Mouse (Mus musculus): ENCODE measurements at regions not wholly inside any gene's neighbourhood (a gene's known extent, or its start where the extent isn't known, plus 50 kb on each side); places are given as distances from the start of the nearest gene placed in this dataset.
"Not testable (repeated sequence)": the region's sequence is repeated elsewhere in the genome, so short reads cannot be mapped to it uniquely, and the experiment has no call there.

DNA sequence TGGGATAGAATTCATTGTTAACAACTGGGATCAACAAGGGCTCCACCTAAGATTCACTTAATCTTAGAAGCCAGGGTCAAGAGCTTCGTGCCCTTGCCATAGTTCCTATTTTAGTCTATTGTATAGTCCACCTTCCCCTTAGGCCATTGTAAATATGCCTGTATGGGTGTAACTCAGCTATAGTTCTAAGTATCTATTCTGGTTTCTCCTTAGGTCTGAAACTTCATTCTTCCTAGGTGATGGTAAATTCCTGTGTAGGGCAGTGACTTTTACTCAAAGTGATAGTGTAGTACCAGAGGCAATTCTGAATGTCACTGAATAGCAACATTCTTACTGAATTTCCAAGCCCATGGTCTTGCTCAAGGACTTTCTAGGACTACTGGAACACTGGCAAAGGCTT, 989.4 kb downstream of the Ankrd7 start:
- not testable (repeated sequence) for H3K4me3 ChIP-seq (replicated peaks; ENCODE audit: low read depth, low read length); H3K36me3 ChIP-seq (ENCODE audit: control insufficient read depth, insufficient read depth, low read length); H3K27me3 ChIP-seq (ENCODE audit: control insufficient read depth, insufficient read depth, low read length); H3K4me1 ChIP-seq (ENCODE audit: control insufficient read depth, insufficient read depth, low read length); H3K27ac ChIP-seq (replicated peaks; ENCODE audit: low read depth, low read length); H3K9me3 ChIP-seq (ENCODE audit: control insufficient read depth, low read length); H3K9ac ChIP-seq (replicated peaks; ENCODE audit: low read length); ATAC-seq (ENCODE audit: low FRiP score, low TSS enrichment); DNase-seq; H3K4me2 ChIP-seq (ENCODE audit: low read length)
- 100% methylated on average over 1 of the region's 1 CpGs for whole genome bisulfite sequencing

DNA sequence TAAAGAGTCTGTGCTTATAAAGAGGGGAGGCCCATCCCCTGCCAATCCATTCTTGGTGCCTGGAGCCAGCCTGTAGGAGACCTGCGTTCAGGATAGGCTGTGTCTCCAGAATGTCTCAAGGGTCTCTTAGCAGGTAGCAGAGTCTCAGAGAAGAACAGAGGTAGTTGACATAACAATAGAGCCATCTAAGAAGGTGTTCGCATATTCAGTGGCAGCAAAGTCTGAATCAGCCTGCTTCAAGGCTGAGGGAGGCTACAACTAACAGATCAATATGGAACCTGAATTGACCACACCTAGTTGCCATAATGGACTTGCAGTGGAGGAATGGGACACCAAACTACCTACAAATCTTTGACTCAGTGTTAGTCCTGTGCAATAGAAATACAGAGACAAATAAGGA, 998.0 kb downstream of the Ankrd7 start:
- DNase-seq: no peak

DNA sequence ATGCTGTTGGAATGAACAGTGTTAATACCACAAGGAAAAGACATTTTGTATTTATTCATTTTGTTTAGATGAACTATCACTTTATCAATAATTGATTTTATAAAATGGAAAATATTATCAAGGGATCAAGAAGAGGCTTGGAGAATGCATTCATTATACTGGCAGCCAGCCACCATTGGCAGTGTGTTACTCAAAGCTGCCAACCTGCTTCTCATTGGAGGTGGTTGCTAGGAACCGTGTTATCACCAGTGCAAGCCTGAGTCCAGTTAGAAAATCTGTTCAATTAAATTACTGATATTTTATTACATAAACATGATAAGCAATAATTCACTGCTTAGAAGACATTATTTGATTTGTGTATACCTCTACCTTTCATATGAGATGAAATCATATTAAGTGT, 1003.6 kb downstream of the Ankrd7 start:
- Histone ChIP-seq H3K9me3 (ENCODE audit: control insufficient read depth, low read length) (no peaks in the 10 kb centered on the region), H3K27me3 (ENCODE audit: control insufficient read depth, insufficient read depth, low read length) (no peaks in the 10 kb centered on the region), H3K4me3 (replicated peaks; ENCODE audit: low read depth, low read length) (no peak overlapping the region), H3K9ac (replicated peaks; ENCODE audit: low read length) (no peak overlapping the region), H3K4me2 (ENCODE audit: low read length) (no peak overlapping the region), H3K36me3 (ENCODE audit: control insufficient read depth, insufficient read depth, low read length) (no peaks in the 10 kb centered on the region), H3K27ac (replicated peaks; ENCODE audit: low read depth, low read length) (no peak overlapping the region), H3K4me1 (ENCODE audit: control insufficient read depth, insufficient read depth, low read length) (no peaks in the 10 kb centered on the region)
- DNase-seq (peak; percentile 34), ATAC-seq (ENCODE audit: low FRiP score, low TSS enrichment) (no peak)
- WGBS: 78% methylated on average over 1 of the region's 1 CpGs

More for the DNA sequence above, 998.0 kb downstream of the Ankrd7 start:
- H3K27me3 ChIP-seq (ENCODE audit: control insufficient read depth, insufficient read depth, low read length): no peaks in the 10 kb centered on the region
- H3K4me1 ChIP-seq (ENCODE audit: control insufficient read depth, insufficient read depth, low read length): no peaks in the 10 kb centered on the region
- no peak for ATAC-seq (ENCODE audit: low FRiP score, low TSS enrichment)
- H3K36me3 ChIP-seq (ENCODE audit: control insufficient read depth, insufficient read depth, low read length): no peaks in the 10 kb centered on the region
- H3K27ac ChIP-seq (replicated peaks; ENCODE audit: low read depth, low read length): no peak overlapping the region
- no peaks in the 10 kb centered on the region for H3K9me3 ChIP-seq (ENCODE audit: control insufficient read depth, low read length)
- no peak overlapping the region for H3K9ac ChIP-seq (replicated peaks; ENCODE audit: low read length)
- no peak overlapping the region for H3K4me3 ChIP-seq (replicated peaks; ENCODE audit: low read depth, low read length)
- H3K4me2 ChIP-seq (ENCODE audit: low read length): no peak overlapping the region
- 92% methylated on average over 2 of the region's 2 CpGs for WGBS

DNA sequence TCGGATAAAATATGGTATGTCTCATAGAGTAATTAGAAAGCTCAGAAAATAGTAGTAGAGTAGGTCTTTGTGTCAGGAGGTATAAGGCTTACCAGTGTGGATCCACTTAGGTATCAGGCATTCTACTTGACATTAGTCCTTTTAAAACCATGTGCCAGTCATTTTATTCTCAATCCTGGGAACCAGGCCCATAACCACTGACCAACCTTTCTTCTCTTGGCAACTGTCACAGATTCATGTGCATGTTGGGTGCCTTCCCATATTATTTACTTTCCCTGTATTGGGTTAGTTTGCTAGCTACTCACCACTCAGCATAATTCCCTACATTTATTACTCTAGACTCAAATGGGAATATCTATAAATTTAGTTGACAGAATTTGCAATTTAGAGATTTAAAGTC, 1045.1 kb downstream of the Ankrd7 start:
- no peak overlapping the region for H3K4me2 ChIP-seq (ENCODE audit: low read length)
- DNase-seq: no peak
- no peak for ATAC-seq (ENCODE audit: low FRiP score, low TSS enrichment)
- H3K27ac ChIP-seq (replicated peaks; ENCODE audit: low read depth, low read length): no peak overlapping the region
- no peak overlapping the region for H3K4me3 ChIP-seq (replicated peaks; ENCODE audit: low read depth, low read length)
- H3K27me3 ChIP-seq (ENCODE audit: control insufficient read depth, insufficient read depth, low read length): no peaks in the 10 kb centered on the region
- no peak overlapping the region for H3K9ac ChIP-seq (replicated peaks; ENCODE audit: low read length)
- H3K9me3 ChIP-seq (ENCODE audit: control insufficient read depth, low read length): no peaks in the 10 kb centered on the region
- 89% methylated on average over 1 of the region's 1 CpGs for WGBS
- H3K4me1 ChIP-seq (ENCODE audit: control insufficient read depth, insufficient read depth, low read length): no peaks in the 10 kb centered on the region
- H3K36me3 ChIP-seq (ENCODE audit: control insufficient read depth, insufficient read depth, low read length): no peaks in the 10 kb centered on the region

DNA sequence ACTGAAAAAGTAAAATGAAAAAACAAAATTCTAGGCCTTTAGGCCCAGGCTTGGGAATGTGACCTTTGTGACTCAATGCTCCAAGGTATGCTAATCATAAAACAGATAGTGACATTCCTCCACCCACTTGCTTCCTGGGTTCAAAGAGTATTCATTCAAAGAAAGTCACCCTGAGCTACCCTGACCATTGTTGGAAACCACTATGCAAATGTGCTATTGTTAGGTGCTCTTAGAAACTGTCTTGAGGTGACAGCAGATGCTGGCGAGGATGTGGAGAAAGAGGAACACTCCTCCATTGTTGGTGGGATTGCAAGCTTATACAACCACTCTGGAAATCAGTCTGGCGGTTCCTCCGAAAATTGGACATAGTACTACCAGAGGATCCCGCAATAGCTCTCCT, 1075.7 kb downstream of the Ankrd7 start:
- H3K4me2 ChIP-seq (ENCODE audit: low read length); ATAC-seq (ENCODE audit: low FRiP score, low TSS enrichment); H3K27ac ChIP-seq (replicated peaks; ENCODE audit: low read depth, low read length); H3K4me1 ChIP-seq (ENCODE audit: control insufficient read depth, insufficient read depth, low read length); H3K9ac ChIP-seq (replicated peaks; ENCODE audit: low read length); H3K4me3 ChIP-seq (replicated peaks; ENCODE audit: low read depth, low read length); H3K27me3 ChIP-seq (ENCODE audit: control insufficient read depth, insufficient read depth, low read length); DNase-seq; H3K36me3 ChIP-seq (ENCODE audit: control insufficient read depth, insufficient read depth, low read length); H3K9me3 ChIP-seq (ENCODE audit: control insufficient read depth, low read length): not testable (repeated sequence)
- 76% methylated on average over 4 of the region's 4 CpGs for WGBS

DNA sequence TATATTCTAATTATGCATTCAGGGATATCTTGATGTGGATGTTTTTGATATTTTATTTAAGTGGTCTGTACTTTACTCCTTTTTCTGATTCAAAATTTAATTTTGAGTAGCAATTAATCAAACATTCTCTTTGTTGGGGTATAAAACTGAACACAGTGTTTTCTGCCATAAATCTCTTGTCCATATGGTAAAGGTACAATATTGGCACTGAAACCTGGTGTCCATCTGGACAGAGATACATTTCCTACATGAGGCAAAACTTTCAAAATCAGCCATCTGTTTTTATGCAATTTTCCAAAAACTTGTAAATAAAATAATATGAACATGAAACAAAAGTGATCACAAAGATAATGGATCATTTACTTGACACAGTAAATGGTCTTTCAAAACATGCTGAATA, 1078.2 kb downstream of the Ankrd7 start:
- Histone ChIP-seq H3K4me1 (ENCODE audit: control insufficient read depth, insufficient read depth, low read length) (no peaks in the 10 kb centered on the region), H3K27me3 (ENCODE audit: control insufficient read depth, insufficient read depth, low read length) (no peaks in the 10 kb centered on the region), H3K27ac (replicated peaks; ENCODE audit: low read depth, low read length) (no peak overlapping the region), H3K4me3 (replicated peaks; ENCODE audit: low read depth, low read length) (no peak overlapping the region), H3K9me3 (ENCODE audit: control insufficient read depth, low read length) (no peaks in the 10 kb centered on the region), H3K9ac (replicated peaks; ENCODE audit: low read length) (no peak overlapping the region), H3K36me3 (ENCODE audit: control insufficient read depth, insufficient read depth, low read length) (no peaks in the 10 kb centered on the region), H3K4me2 (ENCODE audit: low read length) (no peak overlapping the region)
- DNase-seq: no peak
- no peak for ATAC-seq (ENCODE audit: low FRiP score, low TSS enrichment)

DNA sequence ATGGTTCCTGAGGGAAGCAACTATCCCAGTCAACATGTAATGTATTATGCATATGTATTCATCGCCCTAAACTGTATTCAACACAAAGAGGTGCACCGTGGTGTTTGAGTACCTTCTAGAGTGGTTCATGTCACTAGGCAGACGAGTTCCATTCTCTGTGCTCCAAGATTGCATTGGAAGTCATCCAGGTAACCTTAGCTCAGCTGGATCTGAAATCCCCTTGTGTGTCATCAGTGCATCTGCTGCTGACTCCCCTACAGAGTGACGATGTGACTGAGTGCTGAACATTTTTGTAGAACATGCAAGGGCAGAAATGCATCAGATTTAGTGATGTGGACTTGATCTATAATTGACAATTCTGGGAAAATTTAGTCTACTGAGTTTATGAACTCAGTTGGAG, 1079.6 kb downstream of the Ankrd7 start:
- H3K27ac ChIP-seq (replicated peaks; ENCODE audit: low read depth, low read length): no peak overlapping the region
- DNase-seq: no peak
- H3K36me3 ChIP-seq (ENCODE audit: control insufficient read depth, insufficient read depth, low read length): no peaks in the 10 kb centered on the region
- ATAC-seq (ENCODE audit: low FRiP score, low TSS enrichment): no peak
- no peak overlapping the region for H3K4me3 ChIP-seq (replicated peaks; ENCODE audit: low read depth, low read length)
- no peaks in the 10 kb centered on the region for H3K9me3 ChIP-seq (ENCODE audit: control insufficient read depth, low read length)
- no peak overlapping the region for H3K9ac ChIP-seq (replicated peaks; ENCODE audit: low read length)
- H3K4me1 ChIP-seq (ENCODE audit: control insufficient read depth, insufficient read depth, low read length): no peaks in the 10 kb centered on the region
- no peak overlapping the region for H3K4me2 ChIP-seq (ENCODE audit: low read length)
- 74% methylated on average over 4 of the region's 4 CpGs for WGBS
- no peaks in the 10 kb centered on the region for H3K27me3 ChIP-seq (ENCODE audit: control insufficient read depth, insufficient read depth, low read length)

DNA sequence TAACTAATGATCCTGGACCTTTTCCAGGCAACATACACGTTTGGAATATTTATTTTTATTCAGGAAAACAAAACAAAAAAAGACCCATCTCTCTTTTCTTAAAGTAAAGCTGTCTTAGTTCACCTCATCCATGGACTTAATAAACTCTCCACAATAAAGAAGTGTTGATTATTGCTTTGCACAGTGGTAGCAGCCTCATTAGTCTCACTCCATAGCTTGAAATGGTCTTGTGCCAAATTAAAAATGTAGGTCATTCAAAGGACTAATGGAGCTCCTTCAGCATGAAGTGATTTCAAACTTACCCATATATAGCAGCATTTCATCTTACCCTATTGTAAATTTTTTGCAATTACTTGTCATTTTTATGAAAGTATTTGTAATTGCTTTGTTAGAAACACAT, 1109.8 kb downstream of the Ankrd7 start:
- no peak overlapping the region for H3K4me3 ChIP-seq (replicated peaks; ENCODE audit: low read depth, low read length)
- H3K27me3 ChIP-seq (ENCODE audit: control insufficient read depth, insufficient read depth, low read length): no peaks in the 10 kb centered on the region
- no peak overlapping the region for H3K4me2 ChIP-seq (ENCODE audit: low read length)
- H3K4me1 ChIP-seq (ENCODE audit: control insufficient read depth, insufficient read depth, low read length): no peaks in the 10 kb centered on the region
- H3K36me3 ChIP-seq (ENCODE audit: control insufficient read depth, insufficient read depth, low read length): no peaks in the 10 kb centered on the region
- ATAC-seq (ENCODE audit: low FRiP score, low TSS enrichment): no peak
- H3K9ac ChIP-seq (replicated peaks; ENCODE audit: low read length): no peak overlapping the region
- WGBS: 36% methylated on average over 1 of the region's 1 CpGs
- H3K9me3 ChIP-seq (ENCODE audit: control insufficient read depth, low read length): no peaks in the 10 kb centered on the region
- H3K27ac ChIP-seq (replicated peaks; ENCODE audit: low read depth, low read length): no peak overlapping the region
- no peak for DNase-seq

DNA sequence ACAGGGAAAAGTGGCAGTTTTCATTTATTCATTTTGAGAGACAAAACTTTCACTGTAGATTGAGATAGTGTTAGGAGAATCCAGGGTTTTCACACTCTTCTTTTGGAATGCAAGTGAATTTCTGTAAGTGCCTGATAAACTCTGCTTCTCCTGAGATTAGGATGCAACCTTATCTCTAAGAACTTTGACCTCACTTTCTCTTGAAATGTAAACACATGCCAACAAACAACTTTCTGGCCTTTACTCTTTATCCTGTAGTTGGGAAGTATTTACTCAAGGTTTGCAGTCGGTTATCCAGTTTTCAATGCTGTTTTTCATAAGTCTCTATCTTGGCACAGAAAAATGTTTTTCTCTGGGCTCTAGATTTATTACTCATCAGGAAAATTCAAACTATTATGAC, 1125.7 kb downstream of the Ankrd7 start:
- Histone ChIP-seq H3K4me1 (ENCODE audit: control insufficient read depth, insufficient read depth, low read length) (no peaks in the 10 kb centered on the region), H3K36me3 (ENCODE audit: control insufficient read depth, insufficient read depth, low read length) (no peaks in the 10 kb centered on the region), H3K9ac (replicated peaks; ENCODE audit: low read length) (no peak overlapping the region), H3K27ac (replicated peaks; ENCODE audit: low read depth, low read length) (no peak overlapping the region), H3K9me3 (ENCODE audit: control insufficient read depth, low read length) (no peaks in the 10 kb centered on the region), H3K4me2 (ENCODE audit: low read length) (no peak overlapping the region), H3K4me3 (replicated peaks; ENCODE audit: low read depth, low read length) (no peak overlapping the region), H3K27me3 (ENCODE audit: control insufficient read depth, insufficient read depth, low read length) (no peaks in the 10 kb centered on the region)
- DNase-seq: no peak
- WGBS: 74% methylated on average over 1 of the region's 1 CpGs
- ATAC-seq (ENCODE audit: low FRiP score, low TSS enrichment): no peak
